Mouse (Mus musculus): ENCODE measurements around the gene Gng7.

Gene Gng7

DNA sequence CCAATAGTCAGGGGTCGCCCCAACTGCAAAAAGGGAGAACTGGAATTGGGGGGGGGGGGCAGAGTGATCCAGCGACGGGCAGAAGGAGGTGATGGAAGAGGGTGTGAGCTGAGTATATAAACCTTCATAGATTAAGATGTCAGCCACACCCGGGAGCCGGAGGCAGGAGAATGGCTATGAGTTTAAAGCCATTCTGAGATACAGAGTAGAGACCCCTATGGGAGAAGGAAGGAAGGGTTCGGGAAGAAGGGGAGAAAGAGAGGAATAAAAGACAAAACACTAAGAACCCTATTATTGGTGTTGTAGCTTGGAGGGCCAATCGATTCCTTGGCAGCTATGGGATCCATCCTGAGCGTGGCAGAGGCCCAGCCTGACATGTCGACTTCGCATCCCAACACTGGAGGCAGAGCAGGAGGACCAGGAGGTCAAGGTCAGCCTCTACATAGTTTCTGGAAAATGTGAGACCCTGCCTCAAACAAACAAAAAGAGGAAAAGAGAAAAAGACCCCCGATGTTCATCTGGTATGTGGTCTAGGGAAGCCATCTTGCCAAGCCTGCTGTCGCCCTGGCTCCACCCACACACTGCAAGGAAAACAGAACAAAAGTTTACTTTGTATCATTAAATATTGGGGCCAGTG lies 11.0 kb upstream of the Gng7 start, which contains the start of gene Diras1:
Diras1 (minus strand) TSS at position 24 of the 637 bp plus-strand sequence.
- DNase-seq (ENCODE audit: low spot score) = no peak

GRCm38 (mm10) chr10:81025047-81025621 lies 10.4 kb upstream of the Gng7 start:
- DNase-seq (ENCODE audit: low spot score) = no peak

- no peak for DNase-seq (ENCODE audit: low spot score)
Measured at GRCm38 (mm10) chr10:81024346-81024937, 9.7 kb upstream of the Gng7 start.

GRCm38 (mm10) chr10:81022744-81023143 lies 8.0 kb upstream of the Gng7 start:
- no peak for DNase-seq (ENCODE audit: low spot score)

DNA sequence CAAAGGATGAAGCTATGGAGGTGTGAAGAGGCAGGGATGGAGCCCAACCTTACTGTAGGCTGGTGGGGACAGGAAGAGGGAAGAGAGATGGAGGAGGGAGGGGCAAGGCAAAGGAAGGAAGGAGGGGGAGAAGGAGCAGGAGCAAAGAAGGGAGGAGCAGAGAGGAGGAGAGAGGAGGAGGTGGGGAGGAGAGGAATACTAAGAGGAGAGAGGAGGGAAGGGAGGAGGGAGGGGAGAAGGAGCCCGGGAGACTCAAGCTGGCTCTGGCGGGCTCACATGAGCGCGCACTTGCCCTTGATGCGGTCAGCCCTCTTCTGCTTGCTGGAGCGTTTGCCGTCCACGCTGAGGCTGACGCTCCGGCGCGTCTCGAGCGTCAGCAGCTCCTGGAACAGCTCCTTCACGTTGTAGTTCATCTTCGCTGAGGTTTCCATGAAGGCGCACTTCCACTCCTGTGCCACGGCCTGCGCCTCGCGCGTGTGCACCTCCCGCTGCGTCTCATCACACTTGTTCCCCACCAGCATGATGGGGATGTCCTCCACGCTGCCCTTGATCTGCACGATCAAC lies 6.9 kb upstream of the Gng7 start:
- no peak for DNase-seq (ENCODE audit: low spot score)

DNA sequence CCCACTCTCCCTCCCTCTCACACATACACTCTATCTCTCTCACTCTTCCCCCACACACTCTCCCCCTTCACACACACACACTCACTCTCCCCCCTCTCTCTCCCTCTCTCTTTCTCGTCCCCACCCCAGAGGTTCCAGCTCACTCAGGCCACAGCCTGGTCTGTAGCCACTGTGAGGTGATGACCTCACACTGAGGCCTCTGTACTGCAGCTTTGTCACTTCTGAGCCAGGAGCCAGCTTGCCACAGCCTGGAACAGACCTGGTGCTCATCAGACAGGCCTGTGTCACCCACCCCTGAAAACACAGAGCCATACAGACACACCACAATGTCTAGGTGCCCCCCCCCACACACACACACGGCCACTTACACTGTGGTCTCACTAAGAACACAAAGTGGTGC lies 5.5 kb upstream of the Gng7 start:
- no peak for DNase-seq (ENCODE audit: low spot score)

DNA sequence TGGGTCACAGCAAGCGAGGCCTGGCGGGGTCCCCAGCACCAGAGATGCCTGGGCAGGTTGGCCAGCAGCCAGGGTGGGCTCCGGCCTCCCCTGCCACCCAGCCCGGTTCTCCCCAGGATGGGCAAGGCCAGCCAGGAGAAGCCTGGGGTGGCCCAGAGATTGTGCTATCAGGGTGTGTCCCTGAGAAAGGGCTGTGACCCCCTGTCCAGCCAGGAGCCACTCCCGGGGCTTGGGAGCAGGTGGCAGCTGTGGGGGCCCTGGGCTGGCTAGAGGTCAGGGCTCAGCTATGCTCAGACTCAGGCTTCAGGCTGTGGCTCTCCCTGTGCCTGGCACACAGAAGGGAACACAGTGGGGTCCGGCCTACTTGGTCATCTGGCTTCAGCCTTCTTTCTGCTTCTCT lies 4.9 kb upstream of the Gng7 start:
- DNase-seq (ENCODE audit: low spot score) = no peak

DNA sequence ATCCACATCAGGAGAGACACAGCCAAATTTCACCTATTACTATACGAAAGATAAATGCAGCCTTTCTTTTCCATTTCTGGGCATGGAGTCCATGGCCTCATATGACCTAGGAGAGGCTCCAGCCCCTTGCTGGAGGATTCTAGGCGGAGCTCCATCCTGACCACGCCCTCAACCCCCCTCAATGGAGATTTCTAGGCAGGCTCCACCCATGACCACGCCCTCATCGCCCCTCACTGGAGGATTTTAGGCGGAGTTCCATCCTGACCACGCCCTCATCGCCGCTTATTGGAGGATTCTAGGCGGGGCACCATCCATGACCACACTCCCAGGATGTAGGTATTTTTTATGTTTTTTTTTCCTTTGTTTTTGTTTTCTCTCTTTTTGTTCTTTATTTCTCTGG lies 3.6 kb upstream of the Gng7 start:
- DNase-seq (ENCODE audit: low spot score) = no peak

GRCm38 (mm10) chr10:81016645-81017044 lies 1.9 kb upstream of the Gng7 start:
- no peak for DNase-seq (ENCODE audit: low spot score)

DNA sequence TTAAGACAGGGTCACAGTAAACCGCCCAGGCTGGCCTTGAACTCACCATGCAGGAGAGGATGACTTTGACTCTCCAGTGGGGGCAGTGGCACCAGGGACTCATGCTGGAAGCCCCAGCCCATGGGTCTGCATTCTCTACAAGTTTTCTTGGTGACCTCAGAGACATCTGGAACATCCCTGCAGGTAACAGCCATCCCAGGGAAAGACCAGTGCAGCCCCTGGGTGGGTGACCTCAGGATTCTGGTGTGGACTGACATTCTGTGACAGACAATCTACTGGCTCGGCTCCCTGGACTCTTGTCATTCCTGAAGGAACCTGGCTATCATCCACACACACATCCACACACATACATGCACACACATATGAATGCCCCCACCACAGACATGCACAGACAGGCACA lies 921 bp upstream of the Gng7 start:
- no peak for DNase-seq (ENCODE audit: low spot score)

GRCm38 (mm10) chr10:81010851-81011250 lies 3.9 kb downstream of the Gng7 start:
- DNase-seq (ENCODE audit: low spot score) = no peak

- DNase-seq (ENCODE audit: low spot score) = no peak
Measured at GRCm38 (mm10) chr10:81007240-81007639, 7.5 kb downstream of the Gng7 start.

DNA sequence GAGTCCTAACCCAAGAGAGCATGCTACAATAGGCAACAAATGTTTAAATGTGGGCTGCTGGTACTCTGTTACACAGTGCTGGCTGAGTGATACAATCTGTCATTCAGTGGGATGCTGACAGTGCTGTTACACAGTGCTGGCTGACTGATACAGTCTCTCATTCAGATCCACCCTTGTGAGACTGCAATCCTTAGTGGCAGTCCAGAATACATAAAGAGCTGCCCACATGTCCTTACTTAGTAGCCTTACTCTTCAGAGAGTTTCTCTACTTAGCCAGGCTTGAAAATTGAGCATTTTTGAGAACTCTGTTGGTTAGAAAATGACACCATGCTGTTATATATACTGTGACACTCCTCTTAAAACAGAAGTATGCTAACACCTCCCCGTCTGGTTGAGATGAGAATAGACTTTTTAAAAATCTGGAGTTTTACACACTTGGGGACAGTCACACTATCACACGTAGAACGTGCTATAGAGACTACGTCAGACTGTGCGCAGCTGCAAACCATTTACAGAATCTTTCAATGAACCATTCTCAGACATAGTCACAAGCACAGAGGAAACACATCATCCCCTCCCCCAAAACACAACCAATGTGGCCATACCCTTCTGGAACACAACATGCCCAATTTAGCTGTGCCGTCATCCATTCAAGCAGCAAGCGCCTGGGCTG lies 8.6 kb downstream of the Gng7 start:
- DNase-seq (ENCODE audit: low spot score) = no peak

GRCm38 (mm10) chr10:81001161-81001560 lies 13.6 kb downstream of the Gng7 start:
- no peak for DNase-seq (ENCODE audit: low spot score)

DNA sequence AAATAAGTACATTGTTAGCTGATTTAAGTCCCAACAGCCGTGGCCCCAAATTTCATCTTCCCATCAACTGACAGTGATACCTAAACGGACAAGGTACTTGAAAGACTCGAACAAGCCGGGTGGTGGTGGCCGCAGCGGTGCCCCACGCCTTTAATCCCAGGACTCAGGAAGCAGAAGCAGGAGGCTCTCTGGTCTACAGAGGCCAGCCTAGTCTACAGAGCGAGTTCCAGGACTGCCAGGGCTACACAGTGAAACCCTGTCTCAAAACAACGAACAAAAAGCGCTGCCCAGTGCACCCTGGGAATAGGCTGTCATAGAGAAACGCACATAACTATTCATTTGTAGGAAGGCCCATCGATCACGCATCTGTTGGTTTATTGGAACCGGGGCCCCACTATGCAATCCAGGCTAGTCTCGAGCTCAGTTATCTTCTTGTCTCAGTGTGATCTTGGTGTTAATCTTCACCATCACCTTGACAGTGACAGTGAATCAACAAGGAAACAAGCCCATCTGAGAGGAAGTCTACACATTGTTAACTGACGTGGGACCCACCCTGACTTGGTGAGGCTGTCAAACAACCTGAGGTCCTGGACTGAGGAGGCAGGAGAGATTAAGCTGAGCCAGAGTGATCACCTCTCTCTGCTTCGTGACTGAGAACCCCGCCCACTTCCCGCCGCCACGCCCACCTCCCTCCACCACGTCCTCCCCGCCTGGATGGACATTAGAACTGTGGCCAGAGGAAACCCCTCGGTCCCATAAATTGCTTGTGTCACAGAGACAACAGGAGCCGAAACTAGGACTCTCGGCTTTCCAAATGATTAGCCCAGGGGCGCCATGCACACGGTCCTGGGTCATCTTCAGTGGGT lies 14.3 kb downstream of the Gng7 start:
- DNase-seq (ENCODE audit: low spot score) = no peak

DNA sequence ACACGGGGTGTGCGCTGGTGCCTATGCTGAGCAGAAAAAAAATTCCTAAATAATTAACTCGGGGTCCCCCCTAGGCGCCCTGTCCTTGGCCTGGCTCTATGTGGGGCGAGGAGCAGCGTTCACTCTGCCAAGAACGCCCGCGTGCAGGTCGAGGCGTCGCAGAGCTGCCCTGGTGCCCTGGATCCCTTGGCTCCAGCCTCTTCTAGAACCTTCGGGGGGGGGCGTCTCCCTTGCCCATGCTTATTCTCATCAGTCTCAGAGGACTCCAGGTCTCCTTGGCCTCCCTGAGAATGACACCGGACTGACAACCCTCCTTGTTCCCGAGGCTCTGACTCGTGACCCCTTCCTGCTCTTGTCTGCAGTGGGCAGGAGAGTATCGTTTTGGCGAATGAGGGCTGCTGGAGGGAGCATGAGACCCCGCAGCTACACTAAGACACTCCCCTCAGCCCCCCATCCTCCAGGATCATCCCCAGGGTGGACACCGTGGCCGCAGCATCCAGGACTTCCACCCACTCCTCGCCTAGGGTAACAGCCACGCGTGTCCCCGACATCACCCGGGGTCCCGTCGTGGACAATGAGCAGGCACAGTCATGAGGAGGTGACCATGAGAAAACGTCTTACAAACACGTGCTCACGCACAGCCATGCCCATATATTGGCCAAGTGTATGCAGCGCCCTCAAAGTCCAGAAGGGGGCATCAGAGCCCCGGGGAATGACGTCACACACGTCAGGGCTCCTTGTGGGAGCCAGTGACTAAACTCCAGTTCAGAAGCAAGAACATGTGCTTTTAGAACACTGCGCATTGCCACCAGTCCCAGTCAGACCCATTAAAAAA lies 15.2 kb downstream of the Gng7 start:
- peak; percentile 61 for DNase-seq (ENCODE audit: low spot score)

DNA sequence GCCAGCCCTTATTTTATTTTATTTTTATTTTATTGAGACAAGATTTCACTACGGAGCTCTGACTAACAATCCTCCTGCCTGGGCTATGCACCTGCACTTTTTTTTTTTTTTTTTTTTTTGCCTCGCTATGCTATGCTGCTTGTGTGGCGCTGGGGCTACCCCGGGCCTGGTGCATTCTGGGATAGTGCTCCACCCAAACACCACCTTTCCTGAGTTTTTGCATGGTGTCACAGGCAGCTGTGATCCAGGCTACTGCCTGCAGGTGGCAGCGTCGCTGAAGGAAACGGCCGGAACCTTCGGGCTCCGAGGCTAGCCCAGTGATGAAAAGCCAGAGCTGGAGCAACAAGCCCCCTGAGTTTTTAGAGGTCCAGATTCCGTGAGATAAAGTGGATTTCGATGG lies 16.0 kb downstream of the Gng7 start:
- DNase-seq (ENCODE audit: low spot score) = no peak

DNA sequence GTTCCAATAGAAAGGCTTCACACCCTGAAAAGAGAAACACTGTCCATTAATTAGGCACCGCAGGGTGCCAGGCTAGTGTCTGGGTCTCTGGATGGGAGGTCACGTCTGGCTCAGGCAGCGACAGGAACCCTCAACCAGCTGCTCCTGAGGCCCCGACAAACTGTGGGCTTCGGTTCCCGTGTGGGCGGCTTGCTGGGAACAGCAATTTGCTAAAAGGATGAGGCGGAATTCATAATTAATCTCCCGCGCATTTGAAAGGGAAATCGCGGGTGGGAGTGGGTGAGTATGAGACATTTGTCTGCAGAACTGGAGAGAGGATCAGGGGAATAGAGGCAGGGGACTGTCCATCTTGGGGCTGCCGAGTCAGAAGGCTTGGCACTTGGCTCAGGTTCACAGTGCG lies 16.7 kb downstream of the Gng7 start:
- no peak for DNase-seq (ENCODE audit: low spot score)

DNA sequence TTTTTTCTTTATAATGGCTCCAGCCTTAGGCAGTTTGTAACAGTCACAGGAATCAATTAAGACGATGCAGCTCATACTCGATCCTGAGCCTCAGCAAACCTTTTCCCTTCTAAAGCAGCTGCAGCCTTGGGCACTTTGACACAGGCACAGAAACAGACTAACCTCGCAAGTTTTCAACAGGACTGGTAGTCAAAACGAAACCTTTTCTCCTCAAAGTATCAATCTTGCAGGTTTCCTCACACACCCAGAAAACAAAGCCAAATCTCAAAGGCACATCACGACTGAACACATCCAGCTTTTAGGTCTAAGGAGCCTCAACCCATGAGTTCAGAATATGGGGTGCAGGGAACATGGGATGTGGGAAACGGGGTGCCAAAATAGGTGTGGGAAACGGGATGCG lies 17.4 kb downstream of the Gng7 start:
- no peak for DNase-seq (ENCODE audit: low spot score)

- DNase-seq (ENCODE audit: low spot score) = no peak
Measured at GRCm38 (mm10) chr10:80996501-80996900, 18.2 kb downstream of the Gng7 start.

GRCm38 (mm10) chr10:80995091-80995632 lies 19.6 kb downstream of the Gng7 start:
- DNase-seq (ENCODE audit: low spot score) = peak; percentile 50

All from ovary, adult 18-20 months (tissue).